Mouse (Mus musculus) c-Kit-positive CD71-positive TER-119-negative erythroid progenitor cells, embryonic 14.5 days (primary cell): ENCODE measurements around the gene Rpl36.

Experiments used
- DNase-seq: peaks from one replicate; pipeline ENCODE4 v3.0.0-alpha.2; 2013; ENCODE audit warnings: low read depth

The Rpl36 gene

GRCm38 (mm10) chr17:56654771-56655170 is 41.6 kb downstream of the Rpl36 start:
- no peak for DNase-seq

- no peak for DNase-seq
These were observed 42.1 kb downstream of the Rpl36 start for GRCm38 (mm10) chr17:56655311-56655710.

- DNase-seq = no peak
These were observed 43.0 kb downstream of the Rpl36 start for GRCm38 (mm10) chr17:56656171-56656570.

DNA sequence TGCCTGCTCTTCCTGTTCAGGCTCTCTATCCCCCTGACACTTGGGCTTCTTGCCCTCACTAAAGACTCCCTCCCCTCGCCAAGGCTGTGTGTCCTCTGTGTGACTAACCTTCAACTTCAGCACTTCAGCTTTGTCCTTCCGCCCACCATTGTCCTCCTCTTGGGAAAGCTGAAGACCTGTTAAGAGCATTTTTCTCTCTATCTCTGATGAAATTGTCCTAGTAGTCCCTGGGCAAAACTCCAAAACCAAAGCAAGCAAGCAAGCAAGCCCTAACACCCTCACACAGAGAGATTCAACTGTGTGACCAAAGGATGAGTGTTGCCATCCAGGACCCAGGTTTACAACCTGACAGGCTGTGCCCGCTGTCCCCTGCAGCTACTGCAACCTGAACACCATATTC is 50.4 kb downstream of the Rpl36 start:
- no peak for DNase-seq
